Mouse (Mus musculus): Measurements from ENCODE around the gene 2310011J03Rik.

DNA sequence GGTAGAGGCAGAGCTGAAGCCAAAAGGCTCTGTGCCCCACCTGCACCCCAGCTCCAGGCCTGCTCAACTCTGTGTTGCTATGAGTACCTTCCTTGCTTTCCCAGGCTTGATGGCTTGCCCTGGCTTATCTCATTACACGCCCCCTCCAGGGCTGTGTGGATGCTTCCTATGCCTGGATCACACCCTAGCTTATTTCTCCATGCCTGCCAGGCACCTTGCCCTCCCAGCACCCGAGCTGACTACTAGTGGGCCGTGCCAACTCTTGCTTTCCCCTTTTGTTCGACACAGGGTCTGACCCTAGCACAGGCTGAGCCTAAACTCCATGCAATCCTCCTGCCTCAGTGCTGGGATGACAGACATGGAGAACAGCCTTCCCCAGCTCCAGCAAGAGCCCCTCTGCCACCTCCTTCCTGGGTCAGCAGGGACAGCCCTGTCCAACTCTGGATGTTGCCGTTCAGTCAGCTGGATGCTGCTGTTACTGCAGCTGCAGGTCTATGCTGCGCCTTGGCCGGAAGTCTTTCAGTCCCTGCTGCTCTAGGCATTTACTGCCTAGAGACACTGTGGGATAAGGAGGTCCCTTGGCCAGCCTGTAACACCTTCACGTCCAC lies 22.7 kb downstream of the 2310011J03Rik start:
- TF ChIP-seq CTCF (IDR thresholded peaks at IDR 0.05 in 2 of 3, conservative IDR thresholded peaks at IDR 0.05 in 1 of 3; ENCODE audit: control insufficient read depth in 1 of 3, insufficient read depth in 1 of 3, low read depth in 2 of 3, low read length in 3 of 3, poor library complexity in 1 of 3, severe bottlenecking in 1 of 3) (no peak), GATA1 (IDR thresholded peaks at IDR 0.05; ENCODE audit: low read depth, low read length) (no peak), NELFE (IDR thresholded peaks at IDR 0.05; ENCODE audit: low read depth, low read length) (no peak), POLR2A (IDR thresholded peaks at IDR 0.05; ENCODE audit: control insufficient read depth in 1 of 2, insufficient read depth in 1 of 2, low read depth in 1 of 2, low read length in 2 of 2, poor library complexity in 1 of 2) (no peak), MAZ (IDR thresholded peaks at IDR 0.05; ENCODE audit: low read depth, low read length) (no peak), EP300 (IDR thresholded peaks at IDR 0.05; ENCODE audit: low read depth in 1 of 2, low read length in 2 of 2) (no peak), ZKSCAN1 (IDR thresholded peaks at IDR 0.05; ENCODE audit: low read depth, low read length) (no peak)

Measured in MEL (cell line).